Mouse (Mus musculus) adrenal gland (tissue): Measurements from ENCODE around the gene Ccdc130.
"Not testable (repeated sequence)": the region's sequence is repeated elsewhere in the genome, so short reads cannot be mapped to it uniquely, and the experiment has no call there.

Source experiments
- intact Hi-C: fragments of 180-260 bp; cut with DNase I; formaldehyde crosslinking; loops from one replicate; pipeline ENCODE4 v1.15.1; 2025
- long read RNA-seq, 2 experiments: library from polyadenylated mRNA; unstranded; transcript quantifications; one replicate each; pipeline ENCODE4 v2.0.0; 2020; ENCODE audit warnings: borderline replicate concordance in 1 of 2; ENCODE audit not compliant: insufficient replicate concordance in 1 of 2

Gene Ccdc130
- long read RNA-seq, experiment 1, transcript Ccdc130-202 (10 exons, 2,119 nt): major isoform, 20 of 29 reads
- long read RNA-seq, experiment 1, partial matches to known transcripts: 1 of 29 reads
- long read RNA-seq, experiment 1, other reads (novel, unspliced or antisense): 6 of 29 reads
- long read RNA-seq, experiment 2, transcript Ccdc130-202 (10 exons, 2,119 nt): major isoform, 13 of 20 reads
- long read RNA-seq, experiment 2, partial matches to known transcripts: 5 of 20 reads
- long read RNA-seq, experiment 2, other reads (novel, unspliced or antisense): 2 of 20 reads

DNA sequence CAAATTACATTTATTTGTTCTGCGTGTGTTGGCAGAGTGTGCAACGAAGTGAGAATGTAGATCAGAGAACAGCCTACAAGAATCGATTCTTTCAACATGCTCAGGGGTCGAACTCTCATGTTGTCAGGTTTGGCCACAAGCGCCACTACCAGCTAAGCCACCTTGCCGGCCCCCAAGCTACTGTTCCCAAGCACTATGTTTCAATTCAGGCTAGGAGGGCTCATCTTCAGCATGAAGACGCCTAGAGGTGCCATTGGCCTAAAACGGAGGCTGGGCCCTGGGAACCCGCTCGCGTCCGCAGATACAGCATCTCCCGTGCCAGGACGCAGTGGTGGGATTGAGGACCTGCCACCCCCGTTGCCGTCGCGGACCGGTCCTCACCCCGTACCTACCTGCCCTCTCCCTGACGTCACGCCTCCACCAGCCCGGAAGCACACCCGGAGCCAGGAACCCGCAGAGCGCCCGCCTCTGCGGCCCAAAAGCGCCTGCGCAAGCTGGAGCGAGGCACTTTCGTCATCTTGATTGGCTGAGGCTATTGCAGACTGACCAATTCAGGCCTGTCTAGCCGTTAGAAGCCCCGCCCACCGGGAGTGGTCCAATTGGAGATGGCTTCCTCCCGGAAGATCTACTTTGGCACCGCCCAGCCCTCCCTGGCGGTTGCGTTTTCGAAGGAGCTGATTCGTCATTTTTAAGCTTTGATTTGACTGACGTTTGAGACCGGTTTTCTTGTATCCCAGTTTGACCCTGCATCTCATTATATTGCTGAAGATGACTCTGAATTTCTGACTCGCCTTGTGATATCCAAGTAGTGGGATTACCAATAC lies at the start of gene Ccdc130:
Gene Ccdc130 (minus strand): TSS at position 431 of the 824 bp plus-strand sequence.
- intact Hi-C loops: no loop called here

DNA sequence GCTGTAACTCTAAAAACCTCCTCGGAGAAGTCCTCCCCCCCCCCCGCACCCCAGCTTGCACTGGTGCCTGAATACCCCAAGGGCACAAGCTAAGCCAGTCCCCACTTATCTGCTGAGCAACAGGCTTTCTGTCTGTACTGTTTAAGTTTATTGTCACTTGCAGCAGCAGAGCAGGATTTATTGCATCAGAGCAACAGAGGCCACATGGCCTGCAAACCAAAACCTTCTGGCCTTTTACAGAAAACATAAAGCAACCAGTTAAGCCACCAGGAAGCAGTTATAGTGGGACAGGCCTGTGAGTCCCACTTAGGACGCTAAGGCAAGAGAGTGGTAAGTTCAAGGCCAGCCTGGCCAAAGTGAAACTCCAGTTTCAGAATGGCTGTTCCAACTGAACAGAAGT lies 38.2 kb upstream of the Ccdc130 start:
- intact Hi-C loops: no loop called here

DNA sequence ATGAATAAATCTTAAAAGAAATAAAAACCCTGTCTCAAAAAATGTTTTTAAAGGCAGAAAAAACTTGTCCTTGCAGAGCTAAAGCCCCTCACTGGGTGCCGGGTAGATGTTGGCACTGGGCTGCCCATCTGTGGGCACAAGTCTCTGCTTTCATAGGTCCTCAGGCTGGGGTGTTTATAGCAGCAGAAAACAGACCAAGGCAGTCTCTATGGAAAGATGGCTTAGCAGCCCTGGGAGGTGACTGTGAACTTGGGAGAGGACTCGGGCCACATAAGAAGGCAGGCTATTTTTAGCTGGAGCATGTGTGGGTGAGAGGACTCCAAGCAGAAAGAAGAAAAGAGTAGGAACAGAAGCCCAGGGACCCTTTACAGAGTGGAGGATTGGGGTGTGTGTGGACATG lies 33.8 kb upstream of the Ccdc130 start:
- intact Hi-C loops: no loop called here

DNA sequence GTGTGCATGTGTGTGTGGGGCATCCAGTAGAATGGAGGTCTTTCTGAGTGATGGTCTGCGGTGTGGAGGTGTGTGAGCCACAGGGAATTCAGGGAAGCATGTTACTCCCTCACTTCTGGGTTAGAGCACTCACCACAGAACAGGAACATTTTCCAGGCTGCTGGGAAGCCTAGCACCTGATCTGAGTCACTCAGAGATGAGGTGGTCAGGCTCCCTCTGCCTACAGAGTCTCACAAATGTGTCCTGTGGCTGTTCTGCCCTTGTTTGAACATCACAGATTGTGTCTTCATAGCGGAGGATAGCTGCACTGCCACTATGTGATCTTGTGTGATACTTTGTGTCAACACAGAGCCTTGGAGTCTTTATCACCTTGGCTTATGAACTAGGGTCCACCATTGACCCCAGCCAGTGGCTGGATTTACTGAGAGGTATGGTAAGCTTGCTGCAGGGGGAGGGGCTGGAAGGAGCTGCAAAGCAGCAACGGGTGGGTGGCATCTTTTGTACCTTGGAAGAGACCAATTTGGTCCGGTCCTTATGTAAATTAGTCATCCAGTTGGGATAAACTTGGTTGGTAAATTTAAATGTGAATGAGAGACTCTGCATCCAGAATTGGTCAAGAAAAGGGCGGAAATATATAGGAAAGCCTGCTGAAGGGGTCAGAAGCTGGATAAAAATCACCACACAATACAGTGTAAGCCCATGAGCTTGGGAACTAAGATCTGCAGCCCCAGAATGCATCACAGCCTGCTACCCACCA lies 27.0 kb upstream of the Ccdc130 start:
- intact Hi-C loops: loop anchor here (10.0 kb wide), 1 partner anchor 218 kb away; no protein-coding TSS in a partner anchor

DNA sequence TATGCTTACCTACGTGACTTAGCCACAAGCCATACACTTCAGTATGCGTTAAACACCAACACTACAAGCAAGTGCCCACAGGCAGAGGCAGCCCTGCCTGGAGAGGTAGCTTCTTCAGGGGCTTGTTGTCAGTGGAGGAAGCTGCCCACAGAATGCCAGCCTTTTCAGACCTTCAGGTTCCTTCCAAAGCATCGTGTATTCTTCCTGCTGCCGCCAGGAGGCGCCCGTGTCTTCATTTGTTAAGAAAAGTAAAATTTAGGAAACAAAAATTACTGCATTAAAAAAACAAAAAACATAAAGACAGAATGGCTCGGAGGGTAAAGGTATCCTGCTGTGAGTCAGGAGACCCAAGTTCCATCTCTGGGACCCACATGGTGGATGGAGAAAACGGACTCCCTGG lies 21.5 kb upstream of the Ccdc130 start:
- intact Hi-C loops: loop anchor here (1.0 to 10.0 kb wide), 2 partner anchors 66 to 223 kb away; no protein-coding TSS in a partner anchor

DNA sequence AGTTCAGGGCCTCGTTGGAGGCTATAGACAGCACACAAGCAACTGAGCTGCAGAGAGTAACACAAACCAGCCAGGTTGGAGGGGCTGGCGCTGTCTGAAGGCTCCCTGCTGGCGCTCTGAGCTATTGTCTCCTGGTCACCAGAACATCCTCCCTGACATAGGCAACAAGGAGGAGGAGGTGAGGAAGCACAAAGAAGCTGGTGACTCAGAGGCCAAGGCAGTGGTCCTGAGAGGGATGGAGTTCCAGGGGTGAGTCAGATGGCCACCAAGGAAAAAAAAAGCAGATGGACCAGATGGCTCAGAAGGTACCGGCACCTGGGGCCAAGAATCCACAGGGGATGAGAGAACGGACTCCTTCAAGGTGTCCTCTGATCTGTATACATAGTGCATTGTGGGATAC lies 20.9 kb upstream of the Ccdc130 start:
- intact Hi-C loops: loop anchor here (10.0 kb wide), 1 partner anchor 224 kb away; no protein-coding TSS in a partner anchor

DNA sequence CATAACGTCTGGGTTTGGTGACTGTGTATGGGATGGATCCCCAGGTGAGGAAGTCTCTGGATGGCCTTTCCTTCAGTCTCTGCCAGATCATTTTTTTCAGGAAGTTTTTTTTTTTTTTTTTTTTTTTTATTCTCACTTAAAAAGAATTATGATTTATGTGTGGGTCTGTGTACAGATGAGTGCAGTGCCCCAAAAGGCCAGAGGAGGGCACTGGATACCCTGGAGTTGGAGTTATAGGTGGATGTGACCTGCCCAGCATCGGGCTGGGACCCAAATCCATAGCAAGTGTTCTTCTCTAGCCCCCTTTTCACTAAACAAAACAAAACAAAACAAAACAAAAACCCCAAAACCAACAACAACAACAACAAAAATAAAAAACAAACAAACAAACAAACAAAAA lies 18.7 kb upstream of the Ccdc130 start:
- intact Hi-C loops: no loop called here

DNA sequence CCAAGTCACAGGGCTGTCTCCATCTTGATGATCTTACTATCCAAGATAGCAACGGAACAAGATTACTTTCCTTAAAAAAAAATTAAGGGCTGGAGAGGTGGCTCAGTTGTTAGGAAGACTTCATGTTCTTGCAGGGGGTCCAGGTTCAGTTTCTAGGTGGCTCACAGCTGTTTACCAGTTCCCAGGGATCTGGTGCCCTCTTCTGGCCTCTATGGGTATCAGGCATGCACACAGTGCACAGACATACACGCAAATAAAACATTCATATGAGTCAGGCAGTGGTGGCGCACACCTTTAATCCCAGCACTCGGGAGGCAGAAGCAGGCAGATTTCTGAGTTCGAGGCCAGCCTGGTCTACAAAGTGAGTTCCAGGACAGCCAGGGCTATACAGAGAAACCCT lies 15.5 kb upstream of the Ccdc130 start:
- intact Hi-C loops: not testable (repeated sequence)

DNA sequence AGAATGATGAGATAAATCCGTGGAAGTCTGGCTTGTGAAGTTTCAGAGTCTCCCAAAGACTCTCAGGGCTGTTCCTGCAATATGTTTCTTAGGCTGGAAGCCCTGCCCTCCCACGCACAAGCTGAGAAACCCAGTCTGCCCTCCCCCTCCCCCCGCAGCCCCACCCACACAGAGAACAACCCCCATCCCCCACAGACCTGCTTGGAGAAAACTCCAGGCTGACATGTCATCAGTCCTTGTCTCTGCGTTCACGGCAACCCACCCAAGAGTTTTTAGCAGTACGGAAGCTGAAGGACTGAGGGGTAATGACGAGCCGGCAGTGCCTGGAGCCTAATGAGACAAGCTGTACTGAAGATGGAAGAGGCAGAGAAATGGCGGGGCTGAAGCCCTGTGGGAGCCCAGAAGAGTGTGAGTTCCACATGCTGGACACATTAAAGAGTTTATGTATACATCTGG lies 14.5 kb upstream of the Ccdc130 start:
- intact Hi-C loops: loop anchor here (5.0 kb wide), 1 partner anchor 97 kb away; the partner anchor contains the start of gene Nanos3

DNA sequence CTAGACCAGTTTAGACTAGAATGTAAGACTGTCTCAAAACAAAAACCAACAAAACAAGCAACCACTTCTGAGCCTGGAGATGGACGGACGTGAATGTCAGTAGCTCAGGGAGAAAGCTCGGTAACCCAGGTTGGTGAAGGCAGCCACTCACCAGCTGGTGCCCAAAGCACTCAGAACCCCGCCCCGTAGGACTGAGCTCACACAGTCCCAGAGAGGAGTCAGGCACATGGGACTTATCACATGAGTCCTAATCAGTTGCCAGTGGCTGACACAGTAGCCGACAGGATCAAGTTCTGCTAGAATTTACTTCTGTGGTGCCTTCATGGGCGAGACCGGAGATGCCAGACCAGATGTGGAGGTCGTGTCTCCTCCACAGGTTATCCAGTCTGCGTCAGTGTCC lies 10.6 kb upstream of the Ccdc130 start:
- intact Hi-C loops: loop anchor here (5.0 kb wide), 1 partner anchor 93 kb away; the partner anchor contains the start of gene Nanos3

DNA sequence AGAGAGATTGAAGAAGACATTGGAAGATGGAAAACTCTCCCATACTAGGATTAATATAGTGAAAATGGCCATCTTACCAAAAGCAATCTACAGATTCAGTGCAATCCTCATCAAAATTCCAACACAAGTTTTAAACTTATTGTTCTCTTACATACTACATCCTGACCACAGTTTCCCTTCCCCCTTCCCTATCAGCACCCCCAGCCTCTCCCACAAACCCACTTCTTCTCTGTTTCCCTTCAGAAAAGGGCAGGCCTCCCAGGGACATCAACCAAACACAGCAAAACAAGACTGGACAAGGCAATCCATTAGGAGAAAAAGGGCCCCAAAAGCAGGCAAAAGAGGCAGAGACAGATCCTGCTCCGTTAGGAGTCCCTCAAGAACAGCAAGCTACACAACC lies 6.3 kb upstream of the Ccdc130 start:
- intact Hi-C loops: no loop called here

DNA sequence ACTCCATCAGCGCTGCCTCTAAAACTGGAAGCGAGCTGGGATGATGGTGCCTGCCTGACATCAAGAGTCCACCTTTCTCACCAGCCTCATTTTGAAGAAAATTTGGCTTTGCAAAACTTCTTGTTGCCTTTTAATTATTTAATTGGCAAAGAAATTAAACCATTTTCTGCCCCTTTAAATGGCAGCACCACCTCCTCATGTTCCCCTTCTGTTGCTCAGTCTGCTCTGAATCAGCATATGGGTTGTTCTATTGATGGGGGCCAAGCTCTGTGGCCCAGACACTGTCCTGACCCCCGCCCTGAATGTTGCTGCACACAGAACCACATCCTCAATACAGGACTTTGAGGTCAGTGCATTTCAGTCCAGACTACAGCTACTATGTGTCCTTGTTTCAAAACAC lies 3.8 kb upstream of the Ccdc130 start:
- intact Hi-C loops: no loop called here

DNA sequence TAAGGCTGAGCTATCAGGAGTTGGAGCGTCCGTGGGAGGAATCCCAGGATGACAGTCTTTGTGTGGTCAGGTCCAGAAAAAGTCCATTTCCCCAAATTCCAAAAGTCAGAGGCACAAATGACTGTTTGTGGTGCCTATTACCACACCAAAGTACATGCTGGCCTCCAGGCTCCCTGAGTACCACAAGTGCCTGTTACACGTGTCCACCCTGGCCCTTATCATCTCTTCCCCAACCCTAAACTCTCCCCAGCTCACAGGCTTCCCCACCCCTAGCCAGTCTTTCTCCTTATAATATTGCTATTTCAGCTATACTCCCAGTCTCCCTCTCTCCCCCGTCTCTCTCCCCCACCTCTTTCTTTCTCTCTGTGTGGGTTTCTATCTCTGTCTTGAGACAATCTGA lies 2.1 kb upstream of the Ccdc130 start:
- intact Hi-C loops: no loop called here

DNA sequence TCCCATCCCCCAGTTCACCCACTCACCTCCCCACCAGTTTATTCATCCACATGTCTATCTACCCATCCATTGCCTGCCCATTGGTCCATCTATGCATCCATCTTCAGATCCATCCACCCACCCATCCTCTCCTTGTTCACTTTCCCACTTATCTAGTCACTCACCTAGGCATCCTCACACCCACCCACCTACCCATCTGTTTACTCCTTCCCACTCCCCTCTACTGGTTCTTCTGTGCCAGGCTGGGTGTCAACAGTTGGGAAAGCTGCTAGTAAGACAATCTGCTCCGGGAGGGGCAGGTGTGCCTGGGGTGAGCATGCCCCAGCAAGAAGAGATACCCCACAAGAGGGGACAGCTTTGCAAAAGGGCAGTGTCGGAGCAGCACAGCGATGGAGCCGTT lies 9.1 kb downstream of the Ccdc130 start:
- intact Hi-C loops: no loop called here

DNA sequence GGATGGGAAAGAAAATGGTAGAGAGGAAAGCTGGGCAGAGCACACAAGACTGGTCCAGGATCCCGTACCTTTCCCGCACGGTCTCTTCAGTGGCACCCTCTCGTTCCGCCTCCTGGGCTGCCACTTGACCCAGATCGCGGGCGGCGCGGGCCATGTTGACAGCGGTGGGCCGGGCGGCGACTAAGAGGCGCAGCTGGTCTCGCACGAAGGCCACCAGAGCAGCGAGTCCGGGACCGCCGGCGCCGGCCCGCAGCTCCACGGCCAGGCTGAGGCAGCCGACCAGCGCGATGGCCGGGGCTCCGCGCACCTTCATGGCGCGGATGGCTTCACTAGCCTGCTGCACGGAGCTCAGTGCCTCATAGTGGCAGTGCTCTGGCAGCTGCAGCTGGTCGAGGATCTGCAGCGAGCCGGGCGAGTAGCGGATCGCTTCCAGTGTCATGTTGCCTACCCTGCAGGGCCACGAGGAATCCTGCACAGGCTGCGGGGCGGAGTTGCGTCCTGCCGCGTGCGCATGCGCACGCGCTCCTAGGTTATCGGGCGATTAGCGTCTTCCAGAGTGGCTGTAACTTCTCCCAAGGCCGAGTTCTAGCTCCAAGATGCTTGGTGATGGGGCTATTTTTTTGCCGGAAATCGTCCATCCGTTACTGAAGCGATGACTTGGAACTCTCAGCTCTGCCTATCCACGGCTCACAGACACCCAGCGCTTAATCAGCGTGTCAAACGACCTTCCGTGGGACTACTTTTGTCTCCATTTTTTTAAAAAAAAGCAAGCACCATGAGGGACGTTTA lies 13.2 kb downstream of the Ccdc130 start, which contains the start of gene Mri1:
Gene Mri1 (minus strand): TSS at position 505 of the 789 bp plus-strand sequence.
- intact Hi-C loops: loop anchor here (10.0 kb wide), 1 partner anchor 62 kb away; no protein-coding TSS in a partner anchor

DNA sequence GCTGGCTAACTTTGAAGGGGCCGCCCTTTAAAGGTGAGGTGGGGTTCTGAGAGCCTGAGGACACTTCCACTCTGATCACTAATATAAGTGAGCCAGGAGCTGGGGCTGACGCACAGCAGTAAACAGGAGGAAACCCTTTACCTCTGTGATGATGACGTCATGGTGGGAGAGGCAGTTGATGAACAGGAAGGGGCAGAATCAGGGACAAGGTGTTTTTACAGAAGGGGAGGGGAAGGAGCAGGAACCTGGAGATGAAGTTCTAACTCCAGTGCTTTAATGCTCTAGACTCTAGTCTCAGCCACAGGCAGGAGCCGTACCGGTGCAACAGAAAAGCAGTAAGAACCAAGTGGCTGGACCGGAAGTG lies 13.7 kb downstream of the Ccdc130 start:
- intact Hi-C loops: loop anchor here (10.0 kb wide), 1 partner anchor 62 kb away; no protein-coding TSS in a partner anchor

DNA sequence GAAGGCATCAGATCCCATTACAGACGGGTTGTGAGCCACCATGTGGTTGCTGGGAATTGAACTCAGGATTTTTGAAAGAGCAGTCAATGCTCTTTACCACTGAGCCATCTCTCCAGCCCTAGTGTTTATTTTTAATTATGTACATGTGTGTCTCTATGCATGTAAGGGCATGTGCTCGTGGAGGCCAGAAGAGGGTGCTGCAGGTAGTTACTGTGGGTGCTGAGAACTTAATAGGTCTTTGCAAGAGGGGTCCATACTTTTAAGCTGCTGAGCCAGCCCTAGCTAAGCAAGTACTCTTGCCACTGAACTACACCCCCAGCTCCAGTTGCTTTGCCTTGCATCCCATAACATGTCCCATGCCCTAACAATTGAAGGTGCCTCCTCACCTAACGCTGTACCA lies 14.3 kb downstream of the Ccdc130 start:
- intact Hi-C loops: loop anchor here (10.0 kb wide), 1 partner anchor 61 kb away; no protein-coding TSS in a partner anchor

DNA sequence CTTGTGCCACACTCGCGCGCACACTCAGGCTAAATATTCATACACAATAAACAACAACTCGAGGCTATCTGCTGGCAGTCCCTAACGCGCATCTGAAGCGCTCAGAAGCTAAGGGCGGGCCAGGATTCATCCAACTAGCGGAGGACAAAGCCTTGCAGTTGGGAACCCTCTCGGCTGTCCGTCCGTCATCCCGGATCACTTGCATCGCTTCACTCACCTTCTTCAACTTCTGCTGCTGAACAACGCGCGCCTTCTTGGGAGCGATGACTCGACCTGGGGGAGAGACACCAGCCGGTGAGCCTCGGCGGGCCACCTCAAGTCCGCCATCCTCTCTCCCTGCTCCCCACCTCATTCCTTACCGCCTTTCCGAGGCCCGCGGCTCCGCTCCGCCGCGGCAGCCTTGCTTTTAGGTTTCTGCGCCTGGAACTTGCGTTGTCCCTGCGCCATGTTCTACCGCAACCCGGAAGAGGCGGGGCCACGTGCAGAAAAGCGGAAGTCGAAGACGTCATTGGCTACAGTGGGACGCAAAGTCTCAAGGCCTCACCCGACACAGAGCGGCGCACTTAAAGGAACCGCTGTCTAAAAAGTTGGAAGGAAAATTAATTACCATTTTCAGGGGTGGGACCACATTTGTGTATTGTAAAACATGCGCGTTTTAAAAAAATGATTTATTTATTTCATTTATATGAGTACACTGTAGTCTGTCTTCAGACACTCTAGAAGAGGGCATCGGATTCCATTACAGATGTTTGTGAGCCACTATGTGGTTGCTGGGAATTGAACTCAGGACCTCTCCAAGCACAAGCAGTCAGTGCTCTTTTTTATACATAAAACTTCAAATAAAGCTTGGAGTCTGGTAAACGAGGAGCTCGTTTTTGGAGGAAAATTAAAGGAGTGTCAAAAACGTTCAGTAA lies 20.7 kb downstream of the Ccdc130 start, which contains the start of gene D8Ertd738e:
Gene D8Ertd738e (minus strand): TSS at position 463 of the 914 bp plus-strand sequence.
- intact Hi-C loops: loop anchor here (1.0 to 10.0 kb wide), 2 partner anchors 12 to 55 kb away; partner anchors contain the start of gene Zswim4

DNA sequence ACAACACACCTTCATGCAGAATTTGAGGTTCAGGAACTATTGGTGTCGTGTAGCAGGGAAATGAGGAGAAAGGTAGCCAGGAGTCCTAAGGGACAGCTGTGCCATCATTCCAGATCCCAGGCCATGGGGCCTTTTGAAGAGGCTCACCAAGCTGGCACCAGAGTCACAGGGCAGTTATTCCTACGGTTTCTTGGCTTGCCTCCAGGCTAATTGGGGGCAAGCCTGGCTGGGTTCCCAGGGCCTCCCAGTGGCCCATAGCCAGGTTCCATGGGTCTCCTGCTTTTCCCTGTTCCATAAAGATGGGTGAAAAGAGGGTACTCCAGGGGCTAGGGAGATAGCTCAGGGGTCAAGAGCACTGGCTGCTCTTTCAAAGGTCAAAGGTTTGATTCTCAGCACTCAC lies 28.4 kb downstream of the Ccdc130 start:
- intact Hi-C loops: no loop called here
